Mouse (Mus musculus) kidney, postnatal 4 days (tissue): ENCODE data around the gene Sytl3.
A peak's percentile ranks its signal among the peaks of the same experiment; 100 is the strongest.

Experiments
- DNase-seq, 2 experiments: peaks; one replicate each; pipeline ENCODE4 v3.0.0; 2021; ENCODE audit warnings: mixed read lengths in 2 of 2

Gene Sytl3

GRCm38 (mm10) chr17:6781273-6781672 lies 122.4 kb downstream of the Sytl3 start:
- DNase-seq = no peak

- DNase-seq = peak; percentile 43 to 63
These were observed 123.2 kb downstream of the Sytl3 start for GRCm38 (mm10) chr17:6782033-6782526.

GRCm38 (mm10) chr17:6782611-6783005 lies 123.7 kb downstream of the Sytl3 start, which contains the start of gene Ezr:
Ezr (minus strand) TSS chr17:6782784.
- DNase-seq = peak; percentile 92 to 96

GRCm38 (mm10) chr17:6783006-6783661 lies 124.2 kb downstream of the Sytl3 start:
- peak; percentile 75 to 85 for DNase-seq

GRCm38 (mm10) chr17:6783756-6784357 lies 125.0 kb downstream of the Sytl3 start:
- no peak for DNase-seq

GRCm38 (mm10) chr17:6787241-6787640 lies 128.3 kb downstream of the Sytl3 start:
- no peak for DNase-seq
